Mouse (Mus musculus) E14TG2a.4 (cell line): ENCODE results near the gene Nol4l.

Experiments
- CTCF ChIP-seq: conservative IDR thresholded peaks from 2 replicates; pipeline ENCODE4 v1.5.1; 2014; ENCODE audit warnings: low read length
- NANOG ChIP-seq: IDR thresholded peaks from 2 replicates; pipeline ENCODE4 v1.6.1; 2014; ENCODE audit warnings: borderline replicate concordance, low read length, mixed read lengths
- POU5F1 ChIP-seq: IDR thresholded peaks from 2 replicates; pipeline ENCODE4 v1.6.1; 2014; ENCODE audit warnings: low read length, borderline replicate concordance

GRCm38 (mm10) chr2:153573101-153573500 lies 43.3 kb upstream of the Nol4l start:
- TF ChIP-seq CTCF (no peak), NANOG (no peak), POU5F1 (no peak)
